Mouse (Mus musculus) adrenal gland, adult (tissue): Measurements from ENCODE around the gene Tsr2.

Source experiments
- DNase-seq, 2 experiments: peaks; one replicate each; pipeline ENCODE4 v3.0.0; 2022 to 2023; ENCODE audit warnings: low spot score in 1 of 2; ENCODE audit not compliant: inconsistent age in 2 of 2

Gene Tsr2

GRCm38 (mm10) chrX:151046777-151047430 is 49.4 kb downstream of the Tsr2 start:
- peak; percentile 90 to 95 for DNase-seq

- DNase-seq, result no peak
These were observed 50.0 kb downstream of the Tsr2 start for GRCm38 (mm10) chrX:151046321-151046720.

GRCm38 (mm10) chrX:151045850-151046249 is 50.5 kb downstream of the Tsr2 start, which contains the start of gene Fgd1:
Gene Fgd1, plus strand, starts transcription at chrX:151046150.
- no peak for DNase-seq

GRCm38 (mm10) chrX:151041223-151041622 is 55.1 kb downstream of the Tsr2 start:
- DNase-seq, result no peak
